Mouse (Mus musculus): Measurements from ENCODE around the gene Fgf22.

- no peak for TF ChIP-seq POLR2A (IDR thresholded peaks at IDR 0.05; ENCODE audit: insufficient read depth, low read length)
- no peak for TF ChIP-seq CTCF (IDR thresholded peaks at IDR 0.05; ENCODE audit: low read depth, low read length)
Measured at GRCm38 (mm10) chr10:79712029-79712428, 42.8 kb upstream of the Fgf22 start.

Measured in ES-Bruce4 (cell line).